Mouse (Mus musculus): Measurements from ENCODE around the gene Cd200r3. TPM values are rescaled to one million over a fixed set of nuclear protein-coding genes. Genes with fewer than 3 reads are reported as not detected.

The Cd200r3 gene
- polyA plus RNA-seq, 1 experiment from 2014 or later = 0.40 TPM

DNA sequence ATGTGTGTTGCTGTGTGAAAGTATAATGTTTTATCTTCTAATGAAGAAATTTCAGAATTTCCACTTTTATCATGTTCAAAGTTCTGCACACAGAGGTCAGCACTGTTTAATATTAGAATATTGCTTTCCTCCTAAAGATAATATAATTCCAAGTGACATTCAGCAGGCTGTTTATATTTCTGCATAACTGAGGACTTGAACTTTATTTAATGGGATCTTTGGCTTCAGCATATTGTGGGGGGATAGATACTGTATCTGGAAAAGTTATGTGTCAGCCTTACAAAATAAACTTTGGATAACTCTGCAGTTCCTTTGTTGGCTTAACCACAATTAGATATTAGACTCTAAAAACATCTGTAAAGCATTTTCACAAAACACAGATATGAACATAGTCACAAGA lies 40.6 kb downstream of the Cd200r3 start:
- no peaks in the 10 kb centered on the region for H3K27me3 ChIP-seq (ENCODE audit: control insufficient read depth, insufficient read depth, low read depth, low read length)
- H3K36me3 ChIP-seq (ENCODE audit: control insufficient read depth, insufficient read depth, low read length) = no peaks in the 10 kb centered on the region
- H3K4me2 ChIP-seq (ENCODE audit: low read depth, low read length) = no peak overlapping the region
- no peak overlapping the region for H3K9ac ChIP-seq (ENCODE audit: low read length)
- no peak overlapping the region for H3K27ac ChIP-seq (ENCODE audit: low read length)
- no peak overlapping the region for H3K4me3 ChIP-seq (ENCODE audit: low read length)
- ATAC-seq (ENCODE audit: low read depth) = peak; percentile 45; the same call in 1 of the 2 replicates
- no peaks in the 10 kb centered on the region for H3K4me1 ChIP-seq (replicated peaks; ENCODE audit: control insufficient read depth, insufficient read depth, low read length)
- H3K9me3 ChIP-seq (ENCODE audit: control insufficient read depth, low read length) = no peaks in the 10 kb centered on the region

DNA sequence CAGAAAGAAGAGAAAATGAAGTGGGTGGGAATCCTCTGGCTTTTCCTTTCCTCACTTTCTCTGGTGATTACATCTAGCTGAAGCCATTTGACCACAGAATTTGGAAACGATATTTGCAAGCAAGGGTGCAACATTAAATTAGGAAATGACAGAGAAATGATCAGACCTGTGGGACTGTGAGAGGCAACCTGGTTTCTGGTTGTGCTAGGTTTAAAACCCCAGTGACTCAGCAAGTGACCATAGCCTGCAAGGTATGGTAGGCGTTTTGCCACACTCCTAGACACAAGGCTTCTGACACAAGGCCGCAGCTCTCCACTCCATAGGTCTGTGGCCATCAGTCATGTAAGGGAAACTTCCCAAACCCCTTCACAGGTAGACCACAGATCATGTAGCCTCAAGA lies 41.4 kb downstream of the Cd200r3 start:
- no peak overlapping the region for H3K4me2 ChIP-seq (ENCODE audit: low read depth, low read length)
- no peak overlapping the region for H3K9ac ChIP-seq (ENCODE audit: low read length)
- no peak for ATAC-seq (ENCODE audit: low read depth)
- H3K4me3 ChIP-seq (ENCODE audit: low read length) = no peak overlapping the region
- no peaks in the 10 kb centered on the region for H3K4me1 ChIP-seq (replicated peaks; ENCODE audit: control insufficient read depth, insufficient read depth, low read length)
- 73% methylated on average over 3 of the region's 3 CpGs for WGBS
- H3K27ac ChIP-seq (ENCODE audit: low read length) = no peak overlapping the region
- H3K27me3 ChIP-seq (ENCODE audit: control insufficient read depth, insufficient read depth, low read depth, low read length) = no peaks in the 10 kb centered on the region
- no peaks in the 10 kb centered on the region for H3K36me3 ChIP-seq (ENCODE audit: control insufficient read depth, insufficient read depth, low read length)
- no peaks in the 10 kb centered on the region for H3K9me3 ChIP-seq (ENCODE audit: control insufficient read depth, low read length)

DNA sequence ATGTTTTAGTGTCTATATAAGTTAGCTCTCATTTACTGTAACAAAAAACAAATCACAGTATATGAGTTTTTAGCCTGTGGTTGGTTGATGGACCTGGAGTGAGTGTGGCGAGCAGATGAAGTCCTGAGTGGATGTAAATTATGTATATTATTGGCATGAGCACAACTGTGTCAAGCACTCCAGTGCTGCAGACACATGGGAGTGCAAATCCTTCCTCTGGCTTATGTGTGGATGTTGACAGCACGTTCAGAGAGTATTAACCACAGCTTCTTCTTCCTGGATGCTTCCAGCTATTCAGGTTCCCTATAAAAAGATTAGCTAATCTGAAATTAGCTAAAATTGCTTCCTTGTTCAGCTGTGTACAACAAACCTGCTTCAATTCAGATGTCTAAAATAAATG lies 42.6 kb downstream of the Cd200r3 start:
- H3K9me3 ChIP-seq (ENCODE audit: control insufficient read depth, low read length) = no peaks in the 10 kb centered on the region
- H3K9ac ChIP-seq (ENCODE audit: low read length) = no peak overlapping the region
- no peaks in the 10 kb centered on the region for H3K36me3 ChIP-seq (ENCODE audit: control insufficient read depth, insufficient read depth, low read length)
- H3K27me3 ChIP-seq (ENCODE audit: control insufficient read depth, insufficient read depth, low read depth, low read length) = no peaks in the 10 kb centered on the region
- H3K4me2 ChIP-seq (ENCODE audit: low read depth, low read length) = no peak overlapping the region
- no peaks in the 10 kb centered on the region for H3K4me1 ChIP-seq (replicated peaks; ENCODE audit: control insufficient read depth, insufficient read depth, low read length)
- H3K27ac ChIP-seq (ENCODE audit: low read length) = no peak overlapping the region
- WGBS = 60% methylated on average over 2 of the region's 2 CpGs
- ATAC-seq (ENCODE audit: low read depth) = no peak
- no peak overlapping the region for H3K4me3 ChIP-seq (ENCODE audit: low read length)

DNA sequence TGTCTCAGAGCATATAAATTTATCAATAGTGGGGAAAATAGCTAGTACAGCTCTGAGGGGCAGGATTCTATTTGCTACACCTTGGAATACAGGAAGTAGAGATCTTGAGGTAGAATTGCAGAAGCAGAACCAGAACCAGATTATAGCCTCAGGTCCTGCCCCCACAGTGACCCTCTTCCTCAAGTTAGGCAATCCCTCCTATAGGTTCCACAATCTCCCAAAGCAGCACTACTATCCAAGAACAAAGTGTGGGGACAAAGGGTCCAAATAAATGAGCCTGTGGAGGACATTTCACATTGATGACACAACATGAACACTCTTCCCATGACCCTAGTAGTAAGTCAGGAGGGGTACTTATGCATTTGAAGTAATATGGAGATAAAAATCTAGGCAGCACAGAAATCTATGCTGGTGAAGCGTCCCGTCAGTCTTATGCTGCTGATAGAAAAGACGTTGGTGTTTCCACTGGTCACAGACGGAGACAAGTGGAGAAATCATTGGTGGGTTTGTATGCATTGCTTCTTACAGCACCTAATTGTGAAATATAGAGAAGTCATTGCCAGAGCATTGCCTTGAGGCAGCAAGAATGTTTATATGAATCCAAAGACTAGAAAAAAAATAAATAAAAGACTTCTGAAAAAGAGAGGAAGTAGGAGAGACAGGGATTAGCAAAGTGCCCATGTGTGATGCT lies 45.3 kb downstream of the Cd200r3 start:
- Histone ChIP-seq H3K4me1 (replicated peaks; ENCODE audit: control insufficient read depth, insufficient read depth, low read length) (no peaks in the 10 kb centered on the region), H3K4me3 (ENCODE audit: low read length) (no peak overlapping the region), H3K27me3 (ENCODE audit: control insufficient read depth, insufficient read depth, low read depth, low read length) (no peaks in the 10 kb centered on the region), H3K4me2 (ENCODE audit: low read depth, low read length) (no peak overlapping the region), H3K36me3 (ENCODE audit: control insufficient read depth, insufficient read depth, low read length) (no peaks in the 10 kb centered on the region), H3K9me3 (ENCODE audit: control insufficient read depth, low read length) (no peaks in the 10 kb centered on the region), H3K27ac (ENCODE audit: low read length) (no peak overlapping the region), H3K9ac (ENCODE audit: low read length) (no peak overlapping the region)
- no peak for ATAC-seq (ENCODE audit: low read depth)
- 68% methylated on average over 4 of the region's 4 CpGs for WGBS

DNA sequence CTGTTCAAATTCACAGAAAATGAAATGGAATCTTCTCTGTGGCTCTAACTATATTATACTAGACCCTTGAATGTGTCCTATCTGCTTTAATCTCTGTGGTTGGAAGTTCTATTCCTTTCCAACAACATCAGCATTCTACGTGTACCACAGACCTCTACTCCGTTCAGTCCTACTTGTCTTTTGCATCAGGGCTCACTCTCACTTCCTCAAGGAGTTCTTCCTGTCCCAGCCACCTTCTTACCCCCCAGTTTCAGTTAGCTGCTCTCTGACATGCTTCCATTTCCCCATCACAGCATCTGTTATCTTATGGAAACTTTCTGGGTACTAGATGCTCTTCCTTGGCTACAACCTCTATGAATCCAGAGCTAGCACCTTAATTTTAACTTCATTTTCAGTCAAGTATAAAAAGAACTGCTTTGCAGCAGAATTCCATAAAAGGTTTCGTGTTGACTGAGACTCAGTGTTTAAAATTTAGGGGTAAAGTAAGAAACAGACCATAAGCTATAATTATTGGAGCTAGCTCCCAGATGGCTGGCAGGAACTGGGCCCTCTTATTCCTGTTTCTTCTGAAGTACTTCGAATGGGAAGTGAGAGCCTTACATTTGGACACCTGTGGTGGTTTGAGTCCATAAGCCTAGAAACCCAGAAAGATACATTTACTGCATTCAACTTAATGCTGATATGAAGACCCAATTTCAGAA lies 50.0 kb downstream of the Cd200r3 start:
- Histone ChIP-seq H3K27me3 (ENCODE audit: control insufficient read depth, insufficient read depth, low read depth, low read length) (no peaks in the 10 kb centered on the region), H3K9me3 (ENCODE audit: control insufficient read depth, low read length) (no peaks in the 10 kb centered on the region), H3K27ac (ENCODE audit: low read length) (no peak overlapping the region), H3K4me1 (replicated peaks; ENCODE audit: control insufficient read depth, insufficient read depth, low read length) (no peaks in the 10 kb centered on the region), H3K4me2 (ENCODE audit: low read depth, low read length) (no peak overlapping the region), H3K4me3 (ENCODE audit: low read length) (no peak overlapping the region), H3K9ac (ENCODE audit: low read length) (no peak overlapping the region), H3K36me3 (ENCODE audit: control insufficient read depth, insufficient read depth, low read length) (no peaks in the 10 kb centered on the region)
- WGBS = 87% methylated on average over 4 of the region's 4 CpGs
- no peak for ATAC-seq (ENCODE audit: low read depth)

DNA sequence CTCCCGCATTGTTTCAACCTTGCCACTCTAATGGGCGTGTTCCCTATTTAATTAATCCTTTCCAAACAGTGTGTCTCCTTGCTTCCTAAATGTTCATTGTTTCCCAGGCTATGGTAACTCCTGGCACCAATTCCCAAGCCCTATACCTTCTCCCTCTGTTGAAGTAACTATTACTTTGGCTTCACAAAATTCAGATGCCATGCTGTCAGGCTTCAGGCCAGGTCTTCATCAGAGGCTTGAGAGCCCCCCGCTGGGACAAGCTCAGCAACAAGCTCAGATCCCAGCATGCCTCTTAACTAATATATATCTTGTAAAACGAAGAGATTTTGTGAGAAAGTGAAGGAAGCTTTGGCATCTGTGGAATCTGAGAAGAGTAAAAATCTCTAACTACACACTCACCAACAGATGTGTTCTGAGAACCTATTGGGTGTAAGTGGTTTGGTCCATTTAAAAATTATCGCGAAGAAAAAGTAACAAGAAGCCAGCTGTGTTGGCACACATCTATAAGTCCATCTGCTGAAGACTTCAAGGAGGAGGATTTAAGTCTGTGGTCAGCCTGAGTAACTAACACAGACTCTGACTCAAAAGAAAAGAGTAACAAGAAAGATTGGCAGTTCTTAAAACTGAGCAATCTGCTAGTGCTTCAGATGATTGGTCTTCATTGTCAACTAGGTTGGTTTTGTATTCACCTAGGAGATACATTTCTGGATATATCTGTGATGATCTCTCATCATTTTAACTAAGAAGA lies 50.9 kb downstream of the Cd200r3 start:
- no peaks in the 10 kb centered on the region for H3K36me3 ChIP-seq (ENCODE audit: control insufficient read depth, insufficient read depth, low read length)
- no peaks in the 10 kb centered on the region for H3K27me3 ChIP-seq (ENCODE audit: control insufficient read depth, insufficient read depth, low read depth, low read length)
- 77% methylated on average over 6 of the region's 6 CpGs for WGBS
- H3K4me2 ChIP-seq (ENCODE audit: low read depth, low read length) = no peak overlapping the region
- ATAC-seq (ENCODE audit: low read depth) = no peak
- H3K9ac ChIP-seq (ENCODE audit: low read length) = no peak overlapping the region
- no peak overlapping the region for H3K4me3 ChIP-seq (ENCODE audit: low read length)
- no peaks in the 10 kb centered on the region for H3K4me1 ChIP-seq (replicated peaks; ENCODE audit: control insufficient read depth, insufficient read depth, low read length)
- no peaks in the 10 kb centered on the region for H3K9me3 ChIP-seq (ENCODE audit: control insufficient read depth, low read length)
- no peak overlapping the region for H3K27ac ChIP-seq (ENCODE audit: low read length)

DNA sequence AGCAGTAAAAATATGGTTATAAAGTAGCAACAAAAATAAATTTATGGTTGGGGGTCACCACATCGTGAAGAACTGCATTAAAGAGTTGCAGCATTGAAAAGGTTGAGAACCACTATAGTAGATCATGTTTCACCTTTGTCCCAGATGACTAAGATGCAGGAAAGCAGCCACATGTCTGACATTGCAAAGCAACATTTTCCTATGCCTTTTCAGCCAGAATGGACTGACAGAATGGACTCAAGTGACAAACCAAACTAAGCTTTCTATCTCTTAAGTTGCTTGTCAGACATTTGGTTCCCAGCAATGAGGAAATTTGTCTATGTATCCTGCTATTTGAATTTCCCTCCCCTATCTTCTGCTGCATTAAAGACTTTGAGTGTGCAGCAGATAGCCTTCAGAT lies 51.6 kb downstream of the Cd200r3 start:
- ATAC-seq (ENCODE audit: low read depth) = no peak

DNA sequence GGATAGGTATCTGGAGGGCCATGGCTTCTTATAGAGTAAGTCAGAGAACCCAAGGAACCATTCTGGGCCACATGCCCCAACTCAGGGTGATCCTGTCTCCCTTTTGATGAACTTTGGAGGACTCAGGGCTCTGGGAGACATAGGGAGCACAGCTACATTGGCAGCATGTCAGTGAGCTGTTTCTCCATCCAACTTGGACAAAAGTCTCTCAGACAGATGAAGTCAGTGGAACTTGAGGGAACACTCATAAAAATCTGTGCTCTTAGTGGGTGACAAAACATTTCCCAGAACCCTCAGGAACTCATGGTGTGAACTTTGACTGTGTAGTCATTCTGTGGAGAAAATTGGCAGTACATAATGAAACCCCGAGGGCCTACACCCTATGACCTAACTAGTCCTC lies 53.2 kb downstream of the Cd200r3 start:
- 83% methylated on average over 1 of the region's 1 CpGs for WGBS
- Histone ChIP-seq H3K4me1 (replicated peaks; ENCODE audit: control insufficient read depth, insufficient read depth, low read length) (no peaks in the 10 kb centered on the region), H3K9me3 (ENCODE audit: control insufficient read depth, low read length) (no peaks in the 10 kb centered on the region), H3K4me3 (ENCODE audit: low read length) (no peak overlapping the region), H3K27ac (ENCODE audit: low read length) (no peak overlapping the region), H3K36me3 (ENCODE audit: control insufficient read depth, insufficient read depth, low read length) (no peaks in the 10 kb centered on the region), H3K27me3 (ENCODE audit: control insufficient read depth, insufficient read depth, low read depth, low read length) (no peaks in the 10 kb centered on the region), H3K4me2 (ENCODE audit: low read depth, low read length) (no peak overlapping the region), H3K9ac (ENCODE audit: low read length) (no peak overlapping the region)
- ATAC-seq (ENCODE audit: low read depth) = no peak

More for the DNA sequence above, 51.6 kb downstream of the Cd200r3 start:
- H3K36me3 ChIP-seq (ENCODE audit: control insufficient read depth, insufficient read depth, low read length) = no peaks in the 10 kb centered on the region
- H3K9me3 ChIP-seq (ENCODE audit: control insufficient read depth, low read length) = no peaks in the 10 kb centered on the region
- no peaks in the 10 kb centered on the region for H3K4me1 ChIP-seq (replicated peaks; ENCODE audit: control insufficient read depth, insufficient read depth, low read length)
- no peaks in the 10 kb centered on the region for H3K27me3 ChIP-seq (ENCODE audit: control insufficient read depth, insufficient read depth, low read depth, low read length)
- no peak overlapping the region for H3K9ac ChIP-seq (ENCODE audit: low read length)
- H3K4me2 ChIP-seq (ENCODE audit: low read depth, low read length) = no peak overlapping the region
- H3K27ac ChIP-seq (ENCODE audit: low read length) = no peak overlapping the region
- WGBS = 63% methylated on average over 1 of the region's 1 CpGs
- no peak overlapping the region for H3K4me3 ChIP-seq (ENCODE audit: low read length)

DNA sequence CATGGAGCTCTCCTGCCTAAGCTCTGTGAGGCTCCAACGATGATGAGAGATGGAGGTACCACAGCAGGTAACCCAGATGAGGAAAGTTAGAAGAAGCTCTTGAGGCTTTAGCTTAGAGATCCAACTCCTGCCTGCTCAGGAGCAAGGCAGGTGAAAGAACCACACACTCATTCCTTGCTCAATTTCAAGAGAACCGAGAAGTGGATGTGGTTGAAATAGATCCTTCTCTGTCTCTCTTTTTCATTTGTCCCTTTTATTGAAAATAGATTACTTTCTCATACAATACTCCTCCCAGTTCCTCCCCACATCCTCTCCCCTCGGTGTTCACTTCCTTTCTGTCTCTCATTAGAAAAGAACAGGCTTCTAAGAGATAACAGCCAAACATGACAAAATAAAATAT lies 56.1 kb downstream of the Cd200r3 start:
- Histone ChIP-seq H3K4me2 (ENCODE audit: low read depth, low read length) (no peak overlapping the region), H3K27me3 (ENCODE audit: control insufficient read depth, insufficient read depth, low read depth, low read length) (no peaks in the 10 kb centered on the region), H3K36me3 (ENCODE audit: control insufficient read depth, insufficient read depth, low read length) (no peaks in the 10 kb centered on the region), H3K27ac (ENCODE audit: low read length) (no peak overlapping the region), H3K4me3 (ENCODE audit: low read length) (no peak overlapping the region), H3K9ac (ENCODE audit: low read length) (no peak overlapping the region), H3K4me1 (replicated peaks; ENCODE audit: control insufficient read depth, insufficient read depth, low read length) (no peaks in the 10 kb centered on the region), H3K9me3 (ENCODE audit: control insufficient read depth, low read length) (no peaks in the 10 kb centered on the region)
- no peak for ATAC-seq (ENCODE audit: low read depth)
- WGBS = 55% methylated on average over 3 of the region's 3 CpGs
